Mouse (Mus musculus): ENCODE results near the gene Pfdn2. TPM values are rescaled to one million over a fixed set of nuclear protein-coding genes. Genes with fewer than 3 reads are reported as not detected.
A peak's percentile ranks its signal among the peaks of the same experiment; 100 is the strongest.

Pfdn2 gene
- total and polyA plus RNA-seq, 3 experiments, result 36.2 to 329 TPM; not detected in 1

GRCm38 (mm10) chr1:171360656-171361055 lies 15.2 kb downstream of the Pfdn2 start, which contains the start of gene Klhdc9:
Klhdc9 (minus strand) TSS chr1:171360798.
- H3K9ac ChIP-seq (ENCODE audit: control insufficient read depth, low read depth, low read length, poor library complexity, severe bottlenecking), result no peak within 1 kb of the TSS
- TF ChIP-seq POLR2AphosphoS2 (IDR thresholded peaks at IDR 0.05; ENCODE audit: low read length), result no peak
- TF ChIP-seq HCFC1 (IDR thresholded peaks at IDR 0.05; ENCODE audit: low read depth, low read length), result no peak
- TF ChIP-seq KAT2A (conservative IDR thresholded peaks at IDR 0.05; ENCODE audit: low read depth, low read length), result no peak
- TF ChIP-seq CTCF (IDR thresholded peaks at IDR 0.05 in 2 of 3, conservative IDR thresholded peaks at IDR 0.05 in 1 of 3; ENCODE audit: control insufficient read depth in 1 of 3, insufficient read depth in 1 of 3, low read depth in 2 of 3, low read length in 3 of 3, poor library complexity in 1 of 3, severe bottlenecking in 1 of 3), result no peak
- TF ChIP-seq TCF12 (IDR thresholded peaks at IDR 0.05; ENCODE audit: low read depth, low read length), result no peak
- no peak for TF ChIP-seq JUND (IDR thresholded peaks at IDR 0.05; ENCODE audit: low read depth, low read length)
- no peak within 1 kb of the TSS for H3K27ac ChIP-seq (ENCODE audit: control insufficient read depth, low read depth, low read length)
- no peaks in the 10 kb centered on the region for H3K79me2 ChIP-seq (ENCODE audit: control insufficient read depth, insufficient read depth, low read length, poor library complexity)
- no peak for DNase-seq (ENCODE audit: low read depth, low spot score)
- 0 out of 4 replicates have a peak, but pooled peaks cover 0 to 2% of the 10 kb centered on the region in 2 experiments for H3K4me1 ChIP-seq (ENCODE audit: control insufficient read depth in 1 of 2, insufficient read depth in 2 of 2, low read length in 2 of 2)
- H3K9me3 ChIP-seq (replicated peaks; ENCODE audit: insufficient read depth, low read length), result no peaks in the 10 kb centered on the region
- H3K36me3 ChIP-seq (ENCODE audit: control insufficient read depth in 1 of 2, insufficient read depth in 2 of 2, low read length in 2 of 2), result peaks cover 2 to 9% of the 10 kb centered on the region in 2 experiments; a peak in 2 of 4 replicates
- H3K4me3 ChIP-seq (ENCODE audit: control insufficient read depth in 1 of 2, insufficient read depth in 1 of 2, low read depth in 2 of 2, low read length in 2 of 2), result no peak within 1 kb of the TSS
- no peaks in the 10 kb centered on the region for H3K27me3 ChIP-seq (ENCODE audit: control insufficient read depth in 1 of 2, insufficient read depth in 2 of 2, low read length in 2 of 2)

- H3K27me3 ChIP-seq (ENCODE audit: control insufficient read depth in 1 of 2, insufficient read depth in 2 of 2, low read length in 2 of 2), result no peaks in the 10 kb centered on the region
- H3K79me2 ChIP-seq (ENCODE audit: control insufficient read depth, insufficient read depth, low read length, poor library complexity), result no peaks in the 10 kb centered on the region
- DNase-seq (ENCODE audit: low read depth, low spot score), result peak; percentile 83
- no peaks in the 10 kb centered on the region for H3K9me3 ChIP-seq (replicated peaks; ENCODE audit: insufficient read depth, low read length)
- TF ChIP-seq RAD21 (IDR thresholded peaks at IDR 0.05; ENCODE audit: low read depth, low read length), result peak; percentile 95
- peak; percentile 86 for TF ChIP-seq SMC3 (IDR thresholded peaks at IDR 0.05; ENCODE audit: low read depth, low read length)
- 0 out of 2 replicates have a peak, but pooled peaks have one; percentile 11 for TF ChIP-seq RCOR1 (IDR thresholded peaks at IDR 0.05; ENCODE audit: low read depth, low read length)
- TF ChIP-seq CTCF (IDR thresholded peaks at IDR 0.05 in 2 of 3, conservative IDR thresholded peaks at IDR 0.05 in 1 of 3; ENCODE audit: control insufficient read depth in 1 of 3, insufficient read depth in 1 of 3, low read depth in 2 of 3, low read length in 3 of 3, poor library complexity in 1 of 3, severe bottlenecking in 1 of 3), result peak; percentile 75 to 95 (median 82)
- TF ChIP-seq ZC3H11A (IDR thresholded peaks at IDR 0.05; ENCODE audit: low read depth, low read length), result peak; percentile 84
- TF ChIP-seq SIN3A (IDR thresholded peaks at IDR 0.05; ENCODE audit: low read length), result peak; percentile 61
- TF ChIP-seq MYB (IDR thresholded peaks at IDR 0.05; ENCODE audit: low read depth, low read length), result no peak
- TF ChIP-seq GATA1 (IDR thresholded peaks at IDR 0.05; ENCODE audit: low read depth, low read length), result no peak
- H3K9ac ChIP-seq (ENCODE audit: control insufficient read depth, low read depth, low read length, poor library complexity, severe bottlenecking), result no peak overlapping the region
- peaks cover 2 to 5% of the 10 kb centered on the region in 2 experiments; a peak in 2 of 4 replicates for H3K36me3 ChIP-seq (ENCODE audit: control insufficient read depth in 1 of 2, insufficient read depth in 2 of 2, low read length in 2 of 2)
- 0 out of 4 replicates have a peak, but pooled peaks cover 0 to 2% of the 10 kb centered on the region in 2 experiments for H3K4me1 ChIP-seq (ENCODE audit: control insufficient read depth in 1 of 2, insufficient read depth in 2 of 2, low read length in 2 of 2)
- no peak overlapping the region for H3K4me3 ChIP-seq (ENCODE audit: control insufficient read depth in 1 of 2, insufficient read depth in 1 of 2, low read depth in 2 of 2, low read length in 2 of 2)
- no peak overlapping the region for H3K27ac ChIP-seq (ENCODE audit: control insufficient read depth, low read depth, low read length)
Measured at GRCm38 (mm10) chr1:171361106-171362103, 15.9 kb downstream of the Pfdn2 start.
